Mouse (Mus musculus): ENCODE results near the gene Ipcef1. TPM values are rescaled to one million over a fixed set of nuclear protein-coding genes. Genes with fewer than 3 reads are reported as not detected.

Gene Ipcef1
- polyA plus RNA-seq, 1 experiment, result 2.7 TPM

DNA sequence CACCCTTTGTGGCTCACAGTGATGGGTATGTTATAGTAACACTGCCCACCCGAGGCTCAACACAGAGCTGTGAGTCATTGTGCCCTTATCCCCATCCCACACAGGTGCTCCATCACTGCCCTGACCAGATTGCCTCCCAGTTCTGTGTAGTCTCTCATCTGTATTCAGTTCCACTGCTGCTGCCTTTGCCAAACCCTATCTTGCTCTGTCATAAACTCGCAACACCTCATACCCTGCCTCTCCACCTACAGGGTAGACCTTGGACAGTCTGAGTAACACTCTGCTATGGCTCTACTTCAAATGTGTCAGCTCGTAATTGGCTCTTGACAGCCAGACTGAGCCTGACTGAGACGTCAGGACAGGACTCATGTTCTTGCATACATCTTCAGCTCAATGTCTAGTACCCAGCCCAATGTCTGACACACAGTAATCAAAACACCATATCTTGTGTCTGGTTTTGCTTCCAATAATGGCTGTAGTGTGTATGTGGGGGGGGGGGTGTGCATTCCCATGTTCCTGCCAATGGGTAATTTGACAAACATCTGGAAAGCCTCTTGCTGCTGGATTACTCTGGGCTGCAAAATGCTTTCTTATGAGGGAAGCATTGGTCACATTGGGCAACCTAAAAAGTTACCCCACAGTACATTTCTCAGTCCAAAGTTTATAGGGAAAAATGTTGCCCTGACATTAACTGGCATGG lies 64.7 kb downstream of the Ipcef1 start:
- Histone ChIP-seq H3K27me3 (replicated peaks; ENCODE audit: control insufficient read depth, insufficient read depth, low read length) (no peaks in the 10 kb centered on the region), H3K4me1 (ENCODE audit: control insufficient read depth, insufficient read depth, low read length) (no peaks in the 10 kb centered on the region), H3K36me3 (ENCODE audit: control insufficient read depth, insufficient read depth, low read length) (no peaks in the 10 kb centered on the region), H3K27ac (ENCODE audit: insufficient read depth, low read depth, low read length) (no peak overlapping the region), H3K4me3 (ENCODE audit: insufficient read depth, low read depth, low read length) (no peak overlapping the region)
- TF ChIP-seq CTCF (conservative IDR thresholded peaks at IDR 0.05; ENCODE audit: insufficient read depth, insufficient read length, low read depth, low read length) (no peak), POLR2A (IDR thresholded peaks at IDR 0.05; ENCODE audit: low read depth, low read length) (no peak)
- DNase-seq, result no peak
- WGBS, result 73% methylated on average over 4 of the region's 4 CpGs

DNA sequence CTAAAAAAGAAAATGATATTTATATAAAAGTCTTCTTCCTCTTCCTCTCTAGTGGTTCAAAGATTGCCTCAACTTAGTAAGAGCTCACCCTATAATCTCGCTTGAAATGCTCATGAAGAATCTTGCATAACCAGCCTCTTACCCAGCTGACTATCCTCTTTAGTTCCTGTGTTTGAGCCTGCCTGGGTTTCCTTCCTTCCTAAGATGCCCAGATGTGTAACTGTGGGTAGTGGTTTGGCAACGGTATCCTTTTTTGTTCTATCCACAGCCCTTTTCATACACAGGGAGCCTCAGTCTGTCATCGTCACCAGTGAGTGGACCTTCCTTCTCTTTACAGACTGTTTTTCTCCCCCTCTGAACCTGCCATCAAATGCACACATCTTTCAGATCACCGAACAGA lies 66.0 kb downstream of the Ipcef1 start:
- no peak overlapping the region for H3K4me3 ChIP-seq (ENCODE audit: insufficient read depth, low read depth, low read length)
- 83% methylated on average over 4 of the region's 4 CpGs for WGBS
- no peak for TF ChIP-seq CTCF (conservative IDR thresholded peaks at IDR 0.05; ENCODE audit: insufficient read depth, insufficient read length, low read depth, low read length)
- no peak for TF ChIP-seq POLR2A (IDR thresholded peaks at IDR 0.05; ENCODE audit: low read depth, low read length)
- no peaks in the 10 kb centered on the region for H3K36me3 ChIP-seq (ENCODE audit: control insufficient read depth, insufficient read depth, low read length)
- H3K4me1 ChIP-seq (ENCODE audit: control insufficient read depth, insufficient read depth, low read length), result no peaks in the 10 kb centered on the region
- no peak overlapping the region for H3K27ac ChIP-seq (ENCODE audit: insufficient read depth, low read depth, low read length)
- no peaks in the 10 kb centered on the region for H3K27me3 ChIP-seq (replicated peaks; ENCODE audit: control insufficient read depth, insufficient read depth, low read length)
- DNase-seq, result no peak

DNA sequence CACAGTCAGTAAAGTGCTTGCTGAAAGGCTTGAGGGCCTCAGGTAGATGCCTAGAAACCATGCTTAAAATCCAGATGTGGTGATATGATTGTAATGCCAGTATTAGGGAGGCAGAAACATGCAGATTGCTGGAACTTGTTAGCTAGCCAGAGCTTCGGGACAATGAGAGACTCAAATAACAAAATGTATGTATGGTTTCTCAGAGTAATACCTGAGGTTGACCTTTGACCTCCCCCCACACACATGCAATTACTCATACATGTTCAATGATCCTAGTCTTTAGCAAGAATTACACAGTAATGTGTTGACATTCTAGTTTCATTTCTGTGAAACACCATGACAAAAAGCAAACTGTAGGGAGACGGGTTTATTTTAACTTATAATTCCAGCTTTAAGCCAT lies 68.8 kb downstream of the Ipcef1 start:
- 89% methylated on average over 2 of the region's 2 CpGs for WGBS
- no peak overlapping the region for H3K27ac ChIP-seq (ENCODE audit: insufficient read depth, low read depth, low read length)
- no peak overlapping the region for H3K4me3 ChIP-seq (ENCODE audit: insufficient read depth, low read depth, low read length)
- H3K27me3 ChIP-seq (replicated peaks; ENCODE audit: control insufficient read depth, insufficient read depth, low read length), result no peaks in the 10 kb centered on the region
- H3K4me1 ChIP-seq (ENCODE audit: control insufficient read depth, insufficient read depth, low read length), result no peaks in the 10 kb centered on the region
- DNase-seq, result no peak
- no peak for TF ChIP-seq POLR2A (IDR thresholded peaks at IDR 0.05; ENCODE audit: low read depth, low read length)
- TF ChIP-seq CTCF (conservative IDR thresholded peaks at IDR 0.05; ENCODE audit: insufficient read depth, insufficient read length, low read depth, low read length), result no peak
- no peaks in the 10 kb centered on the region for H3K36me3 ChIP-seq (ENCODE audit: control insufficient read depth, insufficient read depth, low read length)

DNA sequence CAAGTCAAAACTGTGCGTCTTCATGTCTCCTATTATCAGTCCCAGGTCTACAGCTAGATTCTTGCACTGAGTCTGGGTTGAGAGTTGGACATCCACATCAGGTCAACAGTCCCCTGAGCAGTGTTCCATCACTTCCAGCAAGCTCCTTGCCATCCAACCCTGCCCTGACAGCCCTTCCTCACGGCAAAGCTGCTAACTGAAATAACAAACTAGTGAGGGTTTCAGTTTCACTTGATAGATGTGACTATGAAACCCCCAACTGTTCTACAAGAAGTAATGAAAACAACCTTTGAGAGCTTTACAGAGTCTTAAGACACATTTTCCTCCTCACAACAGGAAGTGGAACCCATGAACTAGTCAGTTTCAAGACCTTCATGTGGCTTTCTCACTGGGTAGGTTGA lies 69.5 kb downstream of the Ipcef1 start:
- Histone ChIP-seq H3K27me3 (replicated peaks; ENCODE audit: control insufficient read depth, insufficient read depth, low read length) (no peaks in the 10 kb centered on the region), H3K27ac (ENCODE audit: insufficient read depth, low read depth, low read length) (no peak overlapping the region), H3K36me3 (ENCODE audit: control insufficient read depth, insufficient read depth, low read length) (no peaks in the 10 kb centered on the region), H3K4me1 (ENCODE audit: control insufficient read depth, insufficient read depth, low read length) (no peaks in the 10 kb centered on the region), H3K4me3 (ENCODE audit: insufficient read depth, low read depth, low read length) (no peak overlapping the region)
- no peak for DNase-seq
- 63% methylated on average over 2 of the region's 2 CpGs for WGBS
- TF ChIP-seq CTCF (conservative IDR thresholded peaks at IDR 0.05; ENCODE audit: insufficient read depth, insufficient read length, low read depth, low read length) (no peak), POLR2A (IDR thresholded peaks at IDR 0.05; ENCODE audit: low read depth, low read length) (no peak)

DNA sequence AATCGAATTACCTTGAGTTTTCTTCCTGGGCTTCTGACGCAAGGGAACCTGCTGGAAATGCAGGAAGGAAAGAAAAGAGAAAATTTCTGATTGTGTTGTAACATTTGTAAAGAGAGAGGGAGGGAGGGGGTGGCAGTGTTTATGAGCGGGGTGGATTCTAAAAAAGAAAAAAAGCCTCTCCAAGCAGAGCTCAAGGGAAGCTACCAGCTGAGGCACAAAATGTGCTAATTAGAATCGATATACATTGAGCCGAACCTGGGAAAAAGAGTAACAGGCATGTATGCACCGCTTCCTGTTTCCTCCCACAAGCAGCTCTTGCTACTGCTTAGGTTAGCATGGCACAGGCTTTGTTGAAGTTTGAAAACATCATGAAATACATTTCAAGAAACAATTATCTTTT lies 72.0 kb downstream of the Ipcef1 start:
- Histone ChIP-seq H3K4me3 (ENCODE audit: insufficient read depth, low read depth, low read length) (no peak overlapping the region), H3K27ac (ENCODE audit: insufficient read depth, low read depth, low read length) (no peak overlapping the region), H3K36me3 (ENCODE audit: control insufficient read depth, insufficient read depth, low read length) (no peaks in the 10 kb centered on the region), H3K4me1 (ENCODE audit: control insufficient read depth, insufficient read depth, low read length) (no peaks in the 10 kb centered on the region), H3K27me3 (replicated peaks; ENCODE audit: control insufficient read depth, insufficient read depth, low read length) (no peaks in the 10 kb centered on the region)
- no peak for TF ChIP-seq CTCF (conservative IDR thresholded peaks at IDR 0.05; ENCODE audit: insufficient read depth, insufficient read length, low read depth, low read length)
- WGBS, result 26% methylated on average over 6 of the region's 6 CpGs
- DNase-seq, result no peak

DNA sequence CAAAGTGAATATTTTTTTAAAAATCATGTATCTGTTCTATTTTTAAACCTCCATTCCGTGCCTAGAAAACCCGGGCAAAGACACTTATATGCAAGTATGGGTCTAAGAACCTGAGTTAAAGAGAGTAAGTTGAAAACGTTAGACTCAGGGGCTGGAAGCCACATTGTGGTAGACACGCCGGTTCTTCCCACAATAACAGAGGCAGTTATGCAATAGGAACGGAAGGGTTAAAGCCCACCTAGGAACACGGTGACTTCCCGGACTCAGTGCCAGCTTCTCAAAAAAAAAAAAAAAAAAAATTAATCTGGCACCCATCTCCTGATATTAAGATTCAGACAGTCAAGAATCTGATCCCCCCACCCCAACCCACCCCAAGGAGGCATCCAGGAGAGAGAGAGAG lies 72.5 kb downstream of the Ipcef1 start:
- WGBS, result 45% methylated on average over 8 of the region's 8 CpGs
- no peak overlapping the region for H3K27ac ChIP-seq (ENCODE audit: insufficient read depth, low read depth, low read length)
- no peaks in the 10 kb centered on the region for H3K36me3 ChIP-seq (ENCODE audit: control insufficient read depth, insufficient read depth, low read length)
- no peak for TF ChIP-seq POLR2A (IDR thresholded peaks at IDR 0.05; ENCODE audit: low read depth, low read length)
- no peak for TF ChIP-seq CTCF (conservative IDR thresholded peaks at IDR 0.05; ENCODE audit: insufficient read depth, insufficient read length, low read depth, low read length)
- H3K4me3 ChIP-seq (ENCODE audit: insufficient read depth, low read depth, low read length), result no peak overlapping the region
- H3K4me1 ChIP-seq (ENCODE audit: control insufficient read depth, insufficient read depth, low read length), result no peaks in the 10 kb centered on the region
- no peak for DNase-seq
- no peaks in the 10 kb centered on the region for H3K27me3 ChIP-seq (replicated peaks; ENCODE audit: control insufficient read depth, insufficient read depth, low read length)

DNA sequence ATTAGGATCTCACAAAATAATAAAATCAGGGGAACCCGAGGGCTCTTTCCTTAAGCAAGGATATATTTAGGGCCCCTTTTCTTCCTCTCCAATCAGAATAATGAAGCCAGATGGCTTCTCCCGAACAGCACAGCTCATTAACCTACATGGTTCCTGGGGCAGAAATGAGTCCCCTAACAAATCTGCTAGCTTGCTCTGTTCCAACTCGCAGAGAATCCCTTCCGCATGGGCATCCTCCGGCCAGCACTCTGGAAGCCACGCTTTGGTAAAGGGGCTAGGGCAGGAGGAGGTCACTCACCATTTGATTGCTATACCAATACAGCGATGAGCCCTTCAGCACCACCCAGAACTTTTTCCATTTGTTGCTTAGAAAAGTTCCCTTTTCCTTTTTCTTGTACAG lies 73.1 kb downstream of the Ipcef1 start:
- Histone ChIP-seq H3K4me1 (ENCODE audit: control insufficient read depth, insufficient read depth, low read length) (no peaks in the 10 kb centered on the region), H3K4me3 (ENCODE audit: insufficient read depth, low read depth, low read length) (no peak overlapping the region), H3K36me3 (ENCODE audit: control insufficient read depth, insufficient read depth, low read length) (no peaks in the 10 kb centered on the region), H3K27ac (ENCODE audit: insufficient read depth, low read depth, low read length) (no peak overlapping the region), H3K27me3 (replicated peaks; ENCODE audit: control insufficient read depth, insufficient read depth, low read length) (no peaks in the 10 kb centered on the region)
- no peak for TF ChIP-seq CTCF (conservative IDR thresholded peaks at IDR 0.05; ENCODE audit: insufficient read depth, insufficient read length, low read depth, low read length)
- TF ChIP-seq POLR2A (IDR thresholded peaks at IDR 0.05; ENCODE audit: low read depth, low read length), result no peak
- WGBS, result 63% methylated on average over 7 of the region's 7 CpGs
- DNase-seq, result no peak
